Mouse (Mus musculus) cortical plate, adult 2 months (tissue): Measurements from ENCODE around the gene Myh2. TPM values are rescaled to one million over a fixed set of nuclear protein-coding genes. Genes with fewer than 3 reads are reported as not detected.
A peak's percentile ranks its signal among the peaks of the same experiment; 100 is the strongest.

Source experiments
- H3K27ac ChIP-seq: fragments of 200-500 bp; 2 replicates; pipeline ENCODE4 v1.5.1; 2012; ENCODE audit warnings: low read length, control low read depth, inconsistent platforms; ENCODE audit not compliant: insufficient read depth
- H3K4me1 ChIP-seq: fragments of 200-500 bp; 2 replicates; pipeline ENCODE4 v1.6.1; 2011; ENCODE audit warnings: low read length; ENCODE audit not compliant: control insufficient read depth, insufficient read depth
- H3K4me3 ChIP-seq: fragments of 200-500 bp; 2 replicates; pipeline ENCODE4 v1.5.1; 2011; ENCODE audit warnings: mild to moderate bottlenecking, low read length, control low read depth; ENCODE audit not compliant: insufficient read depth
- CTCF ChIP-seq: fragments of 200-500 bp; IDR thresholded peaks from 2 replicates; pipeline ENCODE4 v1.5.1; 2011; ENCODE audit warnings: mild to moderate bottlenecking, control low read depth, low read length; ENCODE audit not compliant: insufficient read depth; ENCODE audit errors: extremely low read depth
- POLR2A ChIP-seq: fragments of 200-500 bp; IDR thresholded peaks from 2 replicates; pipeline ENCODE4 v1.6.1; 2011; ENCODE audit warnings: mild to moderate bottlenecking, low read length, control low read depth; ENCODE audit not compliant: insufficient read depth; ENCODE audit errors: extremely low read depth
- polyA plus RNA-seq: library from polyadenylated mRNA; depleted of rRNA; stranded (reverse); fragments of >200 nt; gene quantifications from 2 replicates; pipeline ENCODE4 v1.2.3, GENCODE M21; 2012; rRNA removed

The Myh2 gene
- 0.44 and 0.47 TPM in 2 replicates for polyA plus RNA-seq

- no peak within 1 kb of the TSS for H3K4me3 ChIP-seq
- no peak for TF ChIP-seq POLR2A
- TF ChIP-seq CTCF = no peak
- H3K27ac ChIP-seq = no peak within 1 kb of the TSS
- H3K4me1 ChIP-seq = no peaks in the 10 kb centered on the region
Observed at GRCm38 (mm10) chr11:67170727-67171126, at the start of gene Myh2. Myh2 (plus strand) TSS chr11:67171027.

- no peak for TF ChIP-seq CTCF
- H3K4me1 ChIP-seq = no peaks in the 10 kb centered on the region
- H3K4me3 ChIP-seq = no peak overlapping the region
- no peak overlapping the region for H3K27ac ChIP-seq
Observed at GRCm38 (mm10) chr11:67124943-67125342, 45.9 kb upstream of the Myh2 start.

- H3K4me3 ChIP-seq = no peak overlapping the region
- TF ChIP-seq POLR2A (no peak), CTCF (no peak)
- H3K27ac ChIP-seq = 0 out of 2 replicates have a peak overlapping the region, but pooled peaks have one; percentile 71
- H3K4me1 ChIP-seq = no peaks in the 10 kb centered on the region
Observed at GRCm38 (mm10) chr11:67125361-67125760, 45.5 kb upstream of the Myh2 start.

GRCm38 (mm10) chr11:67133526-67133925, 37.3 kb upstream of the Myh2 start:
- Histone ChIP-seq H3K27ac (no peak overlapping the region), H3K4me3 (no peak overlapping the region), H3K4me1 (no peaks in the 10 kb centered on the region)
- TF ChIP-seq POLR2A (no peak), CTCF (no peak)

GRCm38 (mm10) chr11:67134654-67135053, 36.2 kb upstream of the Myh2 start:
- TF ChIP-seq POLR2A (no peak), CTCF (no peak)
- no peak overlapping the region for H3K4me3 ChIP-seq
- H3K4me1 ChIP-seq = no peaks in the 10 kb centered on the region
- H3K27ac ChIP-seq = no peak overlapping the region

GRCm38 (mm10) chr11:67135532-67135931, 35.3 kb upstream of the Myh2 start:
- TF ChIP-seq CTCF (no peak), POLR2A (no peak)
- H3K4me1 ChIP-seq = no peaks in the 10 kb centered on the region
- H3K4me3 ChIP-seq = no peak overlapping the region
- H3K27ac ChIP-seq = no peak overlapping the region

- Histone ChIP-seq H3K4me1 (no peaks in the 10 kb centered on the region), H3K4me3 (no peak overlapping the region), H3K27ac (no peak overlapping the region)
- TF ChIP-seq POLR2A = no peak
- no peak for TF ChIP-seq CTCF
Observed at GRCm38 (mm10) chr11:67139556-67139955, 31.3 kb upstream of the Myh2 start.

- H3K4me3 ChIP-seq = no peak overlapping the region
- no peak overlapping the region for H3K27ac ChIP-seq
- H3K4me1 ChIP-seq = no peaks in the 10 kb centered on the region
- TF ChIP-seq POLR2A = no peak
- no peak for TF ChIP-seq CTCF
Observed at GRCm38 (mm10) chr11:67140175-67140574, 30.7 kb upstream of the Myh2 start.

- TF ChIP-seq POLR2A (no peak), CTCF (no peak)
- H3K27ac ChIP-seq = no peak overlapping the region
- no peak overlapping the region for H3K4me3 ChIP-seq
- no peaks in the 10 kb centered on the region for H3K4me1 ChIP-seq
Observed at GRCm38 (mm10) chr11:67141031-67141430, 29.8 kb upstream of the Myh2 start.

- Histone ChIP-seq H3K27ac (no peak overlapping the region), H3K4me3 (no peak overlapping the region), H3K4me1 (no peaks in the 10 kb centered on the region)
- TF ChIP-seq CTCF = no peak
- TF ChIP-seq POLR2A = no peak
Observed at GRCm38 (mm10) chr11:67142047-67142446, 28.8 kb upstream of the Myh2 start.
